Mouse (Mus musculus) liver, adult 2 months (tissue): ENCODE measurements at regions not wholly inside any gene's neighbourhood (a gene's known extent, or its start where the extent isn't known, plus 50 kb on each side); places are given as distances from the start of the nearest gene placed in this dataset.

Source experiments
- DNase-seq: peaks from one replicate; pipeline ENCODE4 v3.0.0-alpha.2; 2011; ENCODE audit warnings: low read depth, low spot score; ENCODE audit errors: extremely low read depth
- H3K27ac ChIP-seq: fragments of 200-500 bp; replicated peaks from 2 replicates; pipeline ENCODE4 v1.5.1; 2012; ENCODE audit warnings: low read depth, mild to moderate bottlenecking, control low read depth, inconsistent platforms, low read length; ENCODE audit not compliant: insufficient read depth
- H3K27me3 ChIP-seq: fragments of 200-500 bp; 2 replicates; pipeline ENCODE4 v1.6.1; 2012; ENCODE audit warnings: mild to moderate bottlenecking, moderate library complexity, low read length, inconsistent platforms; ENCODE audit not compliant: control insufficient read depth, insufficient read depth
- H3K36me3 ChIP-seq: fragments of 200-500 bp; 2 replicates; pipeline ENCODE4 v1.6.1; 2012; ENCODE audit warnings: low read length, inconsistent platforms; ENCODE audit not compliant: control insufficient read depth, insufficient read depth
- H3K4me1 ChIP-seq: fragments of 200-500 bp; 2 replicates; pipeline ENCODE4 v1.6.1; 2011; ENCODE audit warnings: low read length; ENCODE audit not compliant: control insufficient read depth, insufficient read depth
- H3K4me3 ChIP-seq: fragments of 200-500 bp; 2 replicates; pipeline ENCODE4 v1.5.1; 2011; ENCODE audit warnings: low read depth, mild to moderate bottlenecking, control low read depth, low read length, moderate library complexity; ENCODE audit not compliant: insufficient read depth
- H3K79me2 ChIP-seq: fragments of 200-500 bp; 2 replicates; pipeline ENCODE4 v1.6.1; 2012; ENCODE audit warnings: inconsistent platforms, mild to moderate bottlenecking, low read length, moderate library complexity; ENCODE audit not compliant: control insufficient read depth, insufficient read depth
- H3K9ac ChIP-seq: fragments of 200-500 bp; 2 replicates; pipeline ENCODE4 v1.6.1; 2012; ENCODE audit warnings: low read depth, mild to moderate bottlenecking, control low read depth, inconsistent platforms, low read length
- CTCF ChIP-seq: fragments of 200-500 bp; IDR thresholded peaks from 2 replicates; pipeline ENCODE4 v1.5.1; 2011; ENCODE audit warnings: low read depth, low read length, control low read depth
- POLR2A ChIP-seq: fragments of 200-500 bp; IDR thresholded peaks from 2 replicates; pipeline ENCODE4 v1.6.1; 2011; ENCODE audit warnings: low read length, control low read depth; ENCODE audit not compliant: insufficient read depth; ENCODE audit errors: extremely low read depth
- WGBS: fragments of 180-500 bp; shearing (Covaris S2); methylation state at CpG from one replicate; pipeline ENCODE4 v1.1.7; 2018; 5-methylcytosine and 5-hydroxymethylcytosine counted together

- WGBS = 90% methylated on average over 1 of the region's 1 CpGs
- H3K27me3 ChIP-seq = no peaks in the 10 kb centered on the region
- no peak for DNase-seq
- H3K9ac ChIP-seq = no peak overlapping the region
- H3K4me1 ChIP-seq = no peaks in the 10 kb centered on the region
- no peaks in the 10 kb centered on the region for H3K36me3 ChIP-seq
- no peak overlapping the region for H3K4me3 ChIP-seq
- TF ChIP-seq POLR2A = no peak
- no peak for TF ChIP-seq CTCF
- no peak overlapping the region for H3K27ac ChIP-seq
- no peaks in the 10 kb centered on the region for H3K79me2 ChIP-seq
Observed at GRCm38 (mm10) chr12:50995664-50996063, 346.8 kb upstream of the Prkd1 start.

- H3K27me3 ChIP-seq = no peaks in the 10 kb centered on the region
- H3K79me2 ChIP-seq = no peaks in the 10 kb centered on the region
- H3K4me3 ChIP-seq = no peak overlapping the region
- no peak overlapping the region for H3K9ac ChIP-seq
- no peaks in the 10 kb centered on the region for H3K4me1 ChIP-seq
- no peak for TF ChIP-seq POLR2A
- TF ChIP-seq CTCF = no peak
- WGBS = 59% methylated on average over 12 of the region's 12 CpGs
- H3K36me3 ChIP-seq = no peaks in the 10 kb centered on the region
- no peak overlapping the region for H3K27ac ChIP-seq
- no peak for DNase-seq
Observed at GRCm38 (mm10) chr12:50989561-50990325, 340.8 kb upstream of the Prkd1 start.

GRCm38 (mm10) chr12:50981318-50981717, 332.4 kb upstream of the Prkd1 start:
- no peaks in the 10 kb centered on the region for H3K79me2 ChIP-seq
- no peak for DNase-seq
- H3K27ac ChIP-seq = no peak overlapping the region
- H3K4me1 ChIP-seq = no peaks in the 10 kb centered on the region
- no peak for TF ChIP-seq CTCF
- no peak for TF ChIP-seq POLR2A
- 75% methylated on average over 5 of the region's 5 CpGs for WGBS
- H3K4me3 ChIP-seq = no peak overlapping the region
- no peaks in the 10 kb centered on the region for H3K27me3 ChIP-seq
- no peaks in the 10 kb centered on the region for H3K36me3 ChIP-seq
- H3K9ac ChIP-seq = no peak overlapping the region

- 78% methylated on average over 4 of the region's 4 CpGs for WGBS
- no peak overlapping the region for H3K9ac ChIP-seq
- no peak overlapping the region for H3K27ac ChIP-seq
- no peak for DNase-seq
- H3K4me1 ChIP-seq = no peaks in the 10 kb centered on the region
- TF ChIP-seq POLR2A = no peak
- TF ChIP-seq CTCF = no peak
- no peaks in the 10 kb centered on the region for H3K36me3 ChIP-seq
- no peak overlapping the region for H3K4me3 ChIP-seq
- H3K27me3 ChIP-seq = no peaks in the 10 kb centered on the region
- H3K79me2 ChIP-seq = no peaks in the 10 kb centered on the region
Observed at GRCm38 (mm10) chr12:50980800-50981199, 331.9 kb upstream of the Prkd1 start.

- 92% methylated on average over 1 of the region's 1 CpGs for WGBS
- TF ChIP-seq POLR2A (no peak), CTCF (no peak)
- H3K79me2 ChIP-seq = no peaks in the 10 kb centered on the region
- no peak overlapping the region for H3K4me3 ChIP-seq
- no peaks in the 10 kb centered on the region for H3K36me3 ChIP-seq
- H3K9ac ChIP-seq = no peak overlapping the region
- DNase-seq = no peak
- H3K27me3 ChIP-seq = no peaks in the 10 kb centered on the region
- H3K4me1 ChIP-seq = no peaks in the 10 kb centered on the region
- no peak overlapping the region for H3K27ac ChIP-seq
Observed at GRCm38 (mm10) chr12:50970759-50971122, 321.8 kb upstream of the Prkd1 start.
